Mouse (Mus musculus) right cerebral cortex, postnatal 4 days (tissue): ENCODE measurements around the gene Bscl2.

ENCODE experiments used
- DNase-seq: peaks from one replicate; pipeline ENCODE4 v3.0.0-alpha.2; 2022

Bscl2 gene

GRCm38 (mm10) chr19:8837251-8837791 is at the start of gene Bscl2:
Gene Bscl2, plus strand, starts transcription at chr19:8837467.
- peak; percentile 91 for DNase-seq

- no peak for DNase-seq
Measured at GRCm38 (mm10) chr19:8788521-8788920, 48.7 kb upstream of the Bscl2 start.

GRCm38 (mm10) chr19:8789171-8789570 is 48.1 kb upstream of the Bscl2 start:
- no peak for DNase-seq

- no peak for DNase-seq
Measured at GRCm38 (mm10) chr19:8790171-8790570, 47.1 kb upstream of the Bscl2 start.

- DNase-seq, result peak; percentile 83
Measured at GRCm38 (mm10) chr19:8798264-8798946, 38.9 kb upstream of the Bscl2 start, which contains the start of gene Polr2g. Gene Polr2g, minus strand, starts transcription at chr19:8798577.

- no peak for DNase-seq
Measured at GRCm38 (mm10) chr19:8798947-8799315, 38.3 kb upstream of the Bscl2 start.

GRCm38 (mm10) chr19:8802130-8802821 is 35.0 kb upstream of the Bscl2 start, which contains the start of gene Zbtb3:
Gene Zbtb3, plus strand, starts transcription at chr19:8802555.
- DNase-seq, result peak; percentile 80

GRCm38 (mm10) chr19:8803204-8803780 is 34.0 kb upstream of the Bscl2 start:
- no peak for DNase-seq

GRCm38 (mm10) chr19:8803879-8804660 is 33.2 kb upstream of the Bscl2 start:
- DNase-seq, result no peak

- no peak for DNase-seq
Measured at GRCm38 (mm10) chr19:8806810-8807209, 30.5 kb upstream of the Bscl2 start.

- DNase-seq, result no peak
Measured at GRCm38 (mm10) chr19:8815812-8816211, 21.5 kb upstream of the Bscl2 start.

- no peak for DNase-seq
Measured at GRCm38 (mm10) chr19:8817001-8817400, 20.3 kb upstream of the Bscl2 start.

- no peak for DNase-seq
Measured at GRCm38 (mm10) chr19:8818301-8818798, 18.9 kb upstream of the Bscl2 start.

- DNase-seq, result peak; percentile 86
Measured at GRCm38 (mm10) chr19:8818801-8819595, 18.3 kb upstream of the Bscl2 start, which contains the start of gene Ttc9c. Gene Ttc9c, minus strand, starts transcription at chr19:8819333.

- peak; percentile 98 for DNase-seq
Measured at GRCm38 (mm10) chr19:8819596-8820423, 17.5 kb upstream of the Bscl2 start, which contains the start of gene Hnrnpul2. Gene Hnrnpul2, plus strand, starts transcription at chr19:8820010.

GRCm38 (mm10) chr19:8820424-8820956 is 16.8 kb upstream of the Bscl2 start:
- DNase-seq, result no peak

GRCm38 (mm10) chr19:8821146-8821545 is 16.1 kb upstream of the Bscl2 start:
- DNase-seq, result no peak

- no peak for DNase-seq
Measured at GRCm38 (mm10) chr19:8822696-8823095, 14.6 kb upstream of the Bscl2 start.

- DNase-seq, result no peak
Measured at GRCm38 (mm10) chr19:8829660-8830059, 7.6 kb upstream of the Bscl2 start, which contains the start of gene AC129217.1. Gene AC129217.1, plus strand, starts transcription at chr19:8829773.

GRCm38 (mm10) chr19:8830664-8831063 is 6.6 kb upstream of the Bscl2 start:
- DNase-seq, result no peak
